Mouse (Mus musculus): ENCODE data around the gene Scn4a.
A peak's percentile ranks its signal among the peaks of the same experiment; 100 is the strongest.
"Not testable (repeated sequence)": the region's sequence is repeated elsewhere in the genome, so short reads cannot be mapped to it uniquely, and the experiment has no call there.

The Scn4a gene

GRCm38 (mm10) chr11:106355382-106356128 lies 2.5 kb upstream of the Scn4a start:
- DNase-seq: peak; percentile 34

GRCm38 (mm10) chr11:106354181-106354580 lies 1.1 kb upstream of the Scn4a start:
- no peak for DNase-seq

GRCm38 (mm10) chr11:106351941-106352340 lies 1.1 kb downstream of the Scn4a start:
- no peak for DNase-seq

- no peak for DNase-seq
Observed at GRCm38 (mm10) chr11:106351253-106351652, 1.8 kb downstream of the Scn4a start.

- DNase-seq: no peak
Observed at GRCm38 (mm10) chr11:106350853-106351252, 2.2 kb downstream of the Scn4a start.

GRCm38 (mm10) chr11:106349772-106350171 lies 3.3 kb downstream of the Scn4a start:
- no peak for DNase-seq

- DNase-seq: no peak
Observed at GRCm38 (mm10) chr11:106344910-106345309, 8.2 kb downstream of the Scn4a start.

- DNase-seq: no peak
Observed at GRCm38 (mm10) chr11:106340990-106341520, 12.0 kb downstream of the Scn4a start.

- not testable (repeated sequence) for DNase-seq
Observed at GRCm38 (mm10) chr11:106339323-106339722, 13.8 kb downstream of the Scn4a start.

GRCm38 (mm10) chr11:106338870-106339269 lies 14.2 kb downstream of the Scn4a start:
- no peak for DNase-seq

GRCm38 (mm10) chr11:106338029-106338428 lies 15.1 kb downstream of the Scn4a start:
- DNase-seq: no peak

GRCm38 (mm10) chr11:106334066-106334465 lies 19.0 kb downstream of the Scn4a start:
- DNase-seq: no peak

- DNase-seq: no peak
Observed at GRCm38 (mm10) chr11:106332458-106332857, 20.6 kb downstream of the Scn4a start.

GRCm38 (mm10) chr11:106329682-106330081 lies 23.4 kb downstream of the Scn4a start:
- peak; percentile 23 for DNase-seq

- DNase-seq: no peak
Observed at GRCm38 (mm10) chr11:106329128-106329527, 24.0 kb downstream of the Scn4a start.

- DNase-seq: no peak
Observed at GRCm38 (mm10) chr11:106328521-106328920, 24.6 kb downstream of the Scn4a start.

- no peak for DNase-seq
Observed at GRCm38 (mm10) chr11:106326475-106326874, 26.6 kb downstream of the Scn4a start.

- DNase-seq: peak; percentile 56
Observed at GRCm38 (mm10) chr11:106325566-106326206, 27.4 kb downstream of the Scn4a start.

- no peak for DNase-seq
Observed at GRCm38 (mm10) chr11:106324858-106325257, 28.2 kb downstream of the Scn4a start.

- no peak for DNase-seq
Observed at GRCm38 (mm10) chr11:106318406-106319366, 34.4 kb downstream of the Scn4a start.

GRCm38 (mm10) chr11:106317801-106318200 lies 35.3 kb downstream of the Scn4a start:
- DNase-seq: no peak

- DNase-seq: no peak
Observed at GRCm38 (mm10) chr11:106316416-106316815, 36.7 kb downstream of the Scn4a start.

GRCm38 (mm10) chr11:106314333-106314812 lies 38.7 kb downstream of the Scn4a start, which contains the start of gene Cd79b:
Cd79b (minus strand) TSS chr11:106314762.
- no peak for DNase-seq

All from liver (tissue).